Mouse (Mus musculus) embryo, embryonic 11.5 days (tissue): ENCODE measurements around the gene Il12rb1.

Experiments
- DNase-seq: peaks from one replicate; pipeline ENCODE4 v3.0.0-alpha.2; 2012; ENCODE audit warnings: low read depth, low spot score

The Il12rb1 gene

GRCm38 (mm10) chr8:70773833-70774232, 34.4 kb upstream of the Il12rb1 start:
- DNase-seq = no peak

GRCm38 (mm10) chr8:70774740-70775139, 33.5 kb upstream of the Il12rb1 start:
- no peak for DNase-seq

DNA sequence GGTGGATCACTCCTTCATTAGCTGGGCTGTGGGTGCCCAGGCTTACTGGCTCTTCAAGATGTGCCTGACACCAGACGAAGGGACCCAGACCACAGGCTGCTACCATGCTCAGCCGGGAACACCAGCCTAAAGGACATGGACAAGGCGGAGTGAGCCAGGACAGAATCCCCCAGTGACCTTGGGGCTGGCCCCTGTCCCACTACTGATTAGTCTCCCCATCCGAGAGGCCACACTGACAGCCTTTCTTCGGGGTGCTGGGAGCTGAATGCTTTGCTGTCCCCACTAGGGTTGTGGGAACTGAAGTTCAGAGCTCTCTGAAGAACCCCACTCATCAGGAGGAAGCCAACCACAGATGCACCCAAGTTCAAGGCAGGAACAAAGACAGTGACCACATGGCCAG, 33.0 kb upstream of the Il12rb1 start:
- DNase-seq = no peak

DNA sequence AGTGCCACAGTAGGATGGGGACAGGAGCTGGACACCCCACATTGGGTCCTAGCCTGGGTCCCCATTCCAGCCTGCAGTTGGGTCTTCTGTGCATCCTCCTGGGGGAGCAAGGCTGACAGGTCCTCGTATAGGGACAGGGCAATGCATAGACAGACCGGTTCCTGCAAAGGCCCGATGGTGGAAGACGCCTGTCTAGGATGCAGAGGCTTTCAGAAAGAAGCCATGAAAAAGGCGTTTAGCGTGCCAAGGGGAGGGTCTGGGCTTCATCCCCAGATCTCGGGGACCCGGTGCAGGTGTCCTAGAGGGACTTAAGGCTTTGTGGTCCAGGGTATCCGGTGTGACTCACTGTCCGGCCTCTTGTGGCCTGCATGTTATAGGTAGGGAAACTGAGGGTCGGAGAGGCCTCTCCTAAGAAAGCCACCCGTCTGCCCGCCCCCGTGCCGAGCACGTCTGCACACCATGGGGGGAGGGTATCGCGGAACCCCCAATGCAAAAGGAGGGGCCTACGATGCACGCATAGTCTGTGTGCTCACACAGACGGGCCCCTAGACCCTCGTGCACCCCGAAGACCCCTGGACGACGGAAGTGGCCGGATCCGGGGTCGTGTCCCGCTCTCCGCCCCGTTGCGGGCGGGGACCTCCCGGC, 32.3 kb upstream of the Il12rb1 start:
- DNase-seq = no peak

DNA sequence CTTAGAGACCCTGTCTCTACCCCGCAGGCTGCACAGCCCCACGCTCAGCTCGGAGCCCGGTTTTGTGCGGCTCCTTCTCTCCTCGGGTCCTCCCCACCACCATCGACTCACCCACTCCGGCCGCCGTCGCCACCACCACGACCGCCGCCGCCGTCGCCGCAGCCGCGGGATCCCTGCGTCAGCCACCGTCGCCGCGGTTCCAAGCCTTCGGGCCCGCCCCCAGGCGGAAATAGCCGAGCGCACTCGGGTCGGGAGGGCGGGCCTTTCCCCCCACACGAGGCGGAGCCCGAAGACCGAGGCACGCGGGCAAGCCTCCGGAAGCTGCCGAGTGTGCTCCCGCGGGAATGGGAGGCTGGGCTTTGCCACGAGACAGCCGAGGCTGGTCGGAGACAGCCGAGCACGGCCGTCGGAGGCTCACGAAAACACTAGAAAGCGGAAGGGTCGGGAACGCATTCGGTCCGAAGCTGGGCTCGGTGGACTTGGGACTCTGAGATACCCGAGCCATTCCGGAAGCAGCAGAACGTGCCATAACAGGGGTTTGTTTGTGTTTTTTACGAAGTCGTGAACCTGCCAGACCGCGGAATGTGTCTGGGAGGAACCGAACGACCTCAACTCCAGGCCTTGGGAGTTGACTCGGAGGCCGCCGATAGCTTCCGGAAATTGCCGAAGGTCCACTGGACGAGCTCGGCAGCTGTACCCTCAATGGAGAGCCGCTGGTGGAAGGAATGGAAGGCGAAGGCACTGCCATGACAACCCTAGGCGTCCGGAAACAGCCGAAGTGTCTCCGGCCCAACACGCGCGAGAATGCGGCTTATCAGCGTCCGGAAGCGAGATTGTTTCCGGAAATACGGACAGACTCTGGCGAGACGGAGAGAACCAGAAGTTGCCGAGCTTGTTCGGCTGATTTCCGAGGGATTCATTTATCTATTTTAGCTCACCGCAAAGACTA, 31.5 kb upstream of the Il12rb1 start, which contains the start of gene Pik3r2:
Gene Pik3r2, minus strand, starts transcription at position 218 of the 949 bp plus-strand sequence.
- peak; percentile 98 for DNase-seq

- no peak for DNase-seq
Observed at GRCm38 (mm10) chr8:70780093-70780492, 28.2 kb upstream of the Il12rb1 start.

GRCm38 (mm10) chr8:70786291-70787050, 21.8 kb upstream of the Il12rb1 start:
- DNase-seq = no peak

GRCm38 (mm10) chr8:70787051-70787445, 21.2 kb upstream of the Il12rb1 start:
- DNase-seq = no peak

DNA sequence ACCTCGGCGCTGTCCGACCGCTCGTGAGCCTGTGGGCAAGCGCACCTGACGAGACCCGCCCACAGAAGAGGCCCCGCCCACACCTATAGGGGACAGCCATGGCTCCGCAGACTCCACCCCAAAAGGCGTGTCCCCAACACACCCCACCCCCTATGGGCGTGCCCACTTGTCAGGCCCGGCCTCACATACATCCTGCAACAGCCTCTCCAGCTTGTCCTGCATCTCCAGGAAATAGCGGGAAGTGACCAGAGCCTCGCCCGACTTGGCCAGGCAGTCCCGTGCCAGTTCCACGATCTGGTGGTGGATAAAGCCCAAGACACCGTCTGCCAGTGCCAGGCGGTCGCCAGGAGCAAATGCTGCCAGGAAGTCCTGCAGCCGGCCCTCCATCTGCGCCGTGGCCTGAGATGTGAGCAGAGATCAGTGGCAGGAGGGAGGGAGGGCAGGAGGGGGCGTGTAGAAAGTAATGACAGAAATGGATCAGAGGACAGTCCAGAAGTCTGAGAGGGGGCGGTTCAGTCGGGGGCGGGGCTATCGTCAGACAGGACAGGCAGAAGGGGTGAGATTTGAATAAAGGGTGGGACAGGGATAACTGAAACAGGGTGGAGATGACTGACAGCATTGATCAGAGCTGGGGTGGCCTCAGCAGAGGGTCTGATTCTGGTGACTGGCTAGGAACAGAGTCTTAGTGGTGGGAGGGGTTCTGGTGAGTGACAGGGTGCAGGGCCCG, 20.1 kb upstream of the Il12rb1 start:
- DNase-seq = no peak

- DNase-seq = no peak
Observed at GRCm38 (mm10) chr8:70789046-70789445, 19.2 kb upstream of the Il12rb1 start.

DNA sequence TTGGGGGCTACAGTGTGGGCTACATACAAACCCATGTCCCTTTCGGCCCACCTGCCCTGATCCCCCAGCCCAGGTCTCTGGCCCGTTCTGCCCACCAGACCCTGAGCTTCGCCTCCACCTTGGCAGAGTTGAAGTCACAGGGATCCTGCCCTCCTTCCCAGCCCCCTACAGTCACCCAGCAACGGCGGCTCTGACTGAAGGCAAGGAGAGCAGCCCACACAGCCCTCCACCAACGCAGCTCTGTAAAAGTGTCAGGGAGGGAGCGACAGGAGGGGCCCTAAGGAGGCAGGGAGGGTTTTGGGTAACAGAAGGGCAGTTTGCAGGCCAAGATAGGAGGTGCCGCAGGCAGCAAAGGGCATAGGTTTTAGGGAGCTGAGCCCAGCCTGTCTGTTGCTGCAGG, 17.4 kb upstream of the Il12rb1 start:
- no peak for DNase-seq

DNA sequence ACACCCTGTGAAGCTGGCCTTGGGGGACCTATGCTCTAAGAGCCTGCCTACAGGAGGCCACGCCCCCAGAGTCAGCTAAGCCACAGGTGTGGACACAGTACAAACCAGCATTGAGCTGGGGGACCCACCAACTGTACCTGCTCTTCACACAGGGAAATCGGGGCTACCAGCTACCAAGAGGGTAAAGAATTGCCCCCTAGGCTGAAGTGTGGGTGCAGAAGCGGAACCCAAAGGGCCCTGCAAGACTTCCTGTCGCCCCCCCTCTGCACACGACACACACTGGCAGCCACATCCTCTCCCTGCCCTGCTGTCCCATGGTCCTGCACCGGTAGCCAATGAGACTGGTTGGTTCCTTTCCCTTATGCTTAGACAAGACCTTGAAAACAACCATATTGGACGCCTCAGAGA, 17.0 kb upstream of the Il12rb1 start:
- no peak for DNase-seq

- DNase-seq = peak; percentile 94
Observed at GRCm38 (mm10) chr8:70791975-70792691, 16.1 kb upstream of the Il12rb1 start.

DNA sequence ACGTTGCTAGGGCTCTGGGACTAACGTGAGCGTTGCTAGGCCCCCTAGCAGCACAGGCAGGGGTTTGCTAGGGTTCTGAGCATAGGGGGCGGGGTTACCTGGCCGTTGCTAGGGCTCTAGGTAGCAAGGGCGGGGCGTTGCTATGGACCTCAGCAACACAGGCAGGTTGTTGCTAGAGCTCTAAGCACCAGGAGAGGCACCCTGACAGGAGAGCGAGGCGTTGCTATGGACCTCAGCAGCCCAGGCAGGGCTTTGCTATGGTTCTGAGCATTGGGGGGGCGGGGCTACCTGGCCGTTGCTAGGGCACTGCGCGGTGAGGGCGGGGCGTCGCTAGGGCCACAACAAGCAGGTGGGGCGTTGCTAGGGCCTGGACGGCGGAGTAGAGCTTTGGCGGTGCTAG, 15.5 kb upstream of the Il12rb1 start:
- DNase-seq = no peak

DNA sequence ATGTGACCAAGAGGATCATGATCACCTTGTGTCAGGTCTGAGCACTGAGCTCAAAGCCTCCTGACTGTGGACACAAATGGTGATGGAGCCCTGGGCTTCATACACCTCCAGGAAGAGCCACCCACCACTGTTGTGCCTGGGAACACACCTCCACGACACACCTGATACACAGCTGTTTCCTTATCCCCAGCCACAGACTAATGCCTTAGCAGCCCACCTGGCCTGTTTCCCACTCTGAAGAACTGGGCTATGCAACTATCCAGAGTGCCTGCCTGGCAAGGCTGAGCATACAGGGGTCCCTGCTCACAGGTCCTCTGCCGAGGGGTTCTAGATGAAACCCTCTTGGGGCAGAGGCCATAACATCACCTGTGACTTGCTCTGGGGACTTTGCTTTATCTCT, 14.0 kb upstream of the Il12rb1 start:
- DNase-seq = no peak

GRCm38 (mm10) chr8:70795370-70795769, 12.9 kb upstream of the Il12rb1 start:
- no peak for DNase-seq

- no peak for DNase-seq
Observed at GRCm38 (mm10) chr8:70796403-70797080, 11.7 kb upstream of the Il12rb1 start.

DNA sequence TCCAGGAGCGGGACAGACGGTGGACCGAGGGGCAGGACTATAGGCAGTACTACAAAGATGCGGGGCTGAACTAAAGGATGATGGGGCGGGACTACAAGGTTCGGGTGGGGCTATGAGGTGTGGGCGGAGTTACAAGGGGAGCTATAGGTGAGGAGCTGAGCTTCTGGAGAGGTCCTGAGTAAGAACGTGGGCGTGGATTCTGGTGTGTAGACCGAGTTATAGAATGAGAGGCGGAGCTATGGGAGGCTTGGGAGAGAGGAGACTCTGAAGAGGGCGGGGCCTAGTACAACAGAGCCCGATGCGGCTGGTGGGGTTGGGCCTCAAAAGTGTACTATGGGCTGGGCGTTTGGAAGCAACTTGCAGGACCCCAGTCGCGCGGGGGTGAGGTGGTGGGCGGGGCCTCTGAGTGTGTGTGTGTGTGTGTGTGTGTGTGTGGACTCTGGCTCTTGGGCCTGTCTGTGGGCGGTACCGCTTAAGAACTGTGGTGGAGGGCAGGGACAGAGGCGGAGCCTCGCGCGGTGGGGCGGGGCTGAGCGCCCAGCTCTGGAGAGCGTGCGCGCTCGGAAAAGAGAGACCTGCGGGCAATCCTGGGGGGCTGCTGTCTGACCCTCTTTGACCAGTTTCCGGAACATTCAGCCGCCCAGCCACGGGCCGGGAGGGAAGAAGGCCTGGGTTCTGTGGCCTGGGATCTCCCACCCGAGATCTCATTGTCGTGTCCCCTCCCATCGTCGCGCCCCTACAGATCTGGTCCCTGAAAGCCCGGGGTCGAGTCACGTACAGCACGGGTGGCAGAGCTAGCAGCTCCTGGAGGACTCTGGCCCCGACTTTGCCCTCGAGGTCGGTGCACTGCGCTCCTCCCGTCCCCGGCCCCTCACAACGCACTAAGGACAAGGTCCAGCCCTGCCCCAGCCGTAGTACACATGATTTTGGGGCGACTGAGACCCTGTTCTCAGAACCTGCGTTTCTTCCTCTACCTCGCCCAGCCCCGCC, 10.9 kb upstream of the Il12rb1 start:
- DNase-seq = peak; percentile 84

- no peak for DNase-seq
Observed at GRCm38 (mm10) chr8:70798281-70798680, 10.0 kb upstream of the Il12rb1 start.
